Mouse (Mus musculus): ENCODE measurements around the gene Wdr1. TPM values are rescaled to one million over a fixed set of nuclear protein-coding genes. Genes with fewer than 3 reads are reported as not detected.
"Not testable (repeated sequence)": the region's sequence is repeated elsewhere in the genome, so short reads cannot be mapped to it uniquely, and the experiment has no call there.

Gene Wdr1
- polyA plus RNA-seq, 1 experiment from 2014 or later: 173 TPM

GRCm38 (mm10) chr5:38480822-38481707, 82.0 kb downstream of the Wdr1 start:
- Histone ChIP-seq H3K9me3 (ENCODE audit: control insufficient read depth) (no peaks in the 10 kb centered on the region), H3K9ac (ENCODE audit: low read depth, low read length) (no peak overlapping the region), H3K36me3 (ENCODE audit: control insufficient read depth, insufficient read depth) (no peaks in the 10 kb centered on the region; the same call in 1 of the 2 replicates), H3K4me3 (ENCODE audit: low read depth, low read length) (peak overlapping the region; percentile 46; the same call in 1 of the 2 replicates), H3K27me3 (replicated peaks; ENCODE audit: control insufficient read depth, insufficient read depth, low read length) (no peaks in the 10 kb centered on the region), H3K4me2 (replicated peaks; ENCODE audit: low read depth) (peak overlapping the region; percentile 76), H3K27ac (ENCODE audit: low read depth, low read length) (0 out of 2 replicates have a peak overlapping the region, but pooled peaks have one; percentile 88), H3K4me1 (replicated peaks; ENCODE audit: control insufficient read depth, insufficient read depth, low read length) (no peaks in the 10 kb centered on the region)
- WGBS: 67% methylated on average over 10 of the region's 10 CpGs
- TF ChIP-seq CTCF (IDR thresholded peaks at IDR 0.05; ENCODE audit: low read depth): no peak
- ATAC-seq: no peak

- TF ChIP-seq CTCF (IDR thresholded peaks at IDR 0.05; ENCODE audit: low read depth): peak; percentile 26; the same call in 1 of the 2 replicates
- peak overlapping the region; percentile 46 for H3K4me3 ChIP-seq (ENCODE audit: low read depth, low read length)
- 8% methylated on average over 22 of the region's 22 CpGs for WGBS
- no peaks in the 10 kb centered on the region for H3K4me1 ChIP-seq (replicated peaks; ENCODE audit: control insufficient read depth, insufficient read depth, low read length)
- peak overlapping the region; percentile 76 for H3K4me2 ChIP-seq (replicated peaks; ENCODE audit: low read depth)
- H3K36me3 ChIP-seq (ENCODE audit: control insufficient read depth, insufficient read depth): no peaks in the 10 kb centered on the region; the same call in 1 of the 2 replicates
- peak; percentile 94 for ATAC-seq
- no peaks in the 10 kb centered on the region for H3K9me3 ChIP-seq (ENCODE audit: control insufficient read depth)
- H3K27ac ChIP-seq (ENCODE audit: low read depth, low read length): peak overlapping the region; percentile 88
- H3K27me3 ChIP-seq (replicated peaks; ENCODE audit: control insufficient read depth, insufficient read depth, low read length): no peaks in the 10 kb centered on the region
- peak overlapping the region; percentile 40 for H3K9ac ChIP-seq (ENCODE audit: low read depth, low read length)
These were observed 82.9 kb downstream of the Wdr1 start for GRCm38 (mm10) chr5:38479908-38480725.

GRCm38 (mm10) chr5:38479545-38479907, 83.5 kb downstream of the Wdr1 start:
- Histone ChIP-seq H3K4me2 (replicated peaks; ENCODE audit: low read depth) (peak overlapping the region; percentile 76), H3K27ac (ENCODE audit: low read depth, low read length) (peak overlapping the region; percentile 88), H3K4me3 (ENCODE audit: low read depth, low read length) (peak overlapping the region; percentile 46), H3K9ac (ENCODE audit: low read depth, low read length) (peak overlapping the region; percentile 40)
- not testable (repeated sequence) for H3K4me1 ChIP-seq (replicated peaks; ENCODE audit: control insufficient read depth, insufficient read depth, low read length); H3K27me3 ChIP-seq (replicated peaks; ENCODE audit: control insufficient read depth, insufficient read depth, low read length); H3K36me3 ChIP-seq (ENCODE audit: control insufficient read depth, insufficient read depth); H3K9me3 ChIP-seq (ENCODE audit: control insufficient read depth); ATAC-seq

GRCm38 (mm10) chr5:38479027-38479426, 84.0 kb downstream of the Wdr1 start:
- Histone ChIP-seq H3K4me1 (replicated peaks; ENCODE audit: control insufficient read depth, insufficient read depth, low read length) (no peaks in the 10 kb centered on the region), H3K27ac (ENCODE audit: low read depth, low read length) (peak overlapping the region; percentile 88), H3K27me3 (replicated peaks; ENCODE audit: control insufficient read depth, insufficient read depth, low read length) (no peaks in the 10 kb centered on the region), H3K4me3 (ENCODE audit: low read depth, low read length) (peak overlapping the region; percentile 46; the same call in 1 of the 2 replicates), H3K4me2 (replicated peaks; ENCODE audit: low read depth) (peak overlapping the region; percentile 76), H3K9me3 (ENCODE audit: control insufficient read depth) (no peaks in the 10 kb centered on the region), H3K9ac (ENCODE audit: low read depth, low read length) (no peak overlapping the region), H3K36me3 (ENCODE audit: control insufficient read depth, insufficient read depth) (no peaks in the 10 kb centered on the region; the same call in 1 of the 2 replicates)
- no peak for TF ChIP-seq CTCF (IDR thresholded peaks at IDR 0.05; ENCODE audit: low read depth)
- 16% methylated on average over 4 of the region's 4 CpGs for WGBS
- peak; percentile 44; the same call in 1 of the 2 replicates for ATAC-seq

GRCm38 (mm10) chr5:38477731-38478445, 85.1 kb downstream of the Wdr1 start:
- H3K4me2 ChIP-seq (replicated peaks; ENCODE audit: low read depth): no peak overlapping the region
- H3K27me3 ChIP-seq (replicated peaks; ENCODE audit: control insufficient read depth, insufficient read depth, low read length): no peaks in the 10 kb centered on the region
- no peaks in the 10 kb centered on the region for H3K9me3 ChIP-seq (ENCODE audit: control insufficient read depth)
- ATAC-seq: no peak
- no peak overlapping the region for H3K27ac ChIP-seq (ENCODE audit: low read depth, low read length)
- H3K36me3 ChIP-seq (ENCODE audit: control insufficient read depth, insufficient read depth): no peaks in the 10 kb centered on the region; the same call in 1 of the 2 replicates
- H3K4me3 ChIP-seq (ENCODE audit: low read depth, low read length): no peak overlapping the region
- WGBS: 81% methylated on average over 7 of the region's 7 CpGs
- no peaks in the 10 kb centered on the region for H3K4me1 ChIP-seq (replicated peaks; ENCODE audit: control insufficient read depth, insufficient read depth, low read length)
- no peak for TF ChIP-seq CTCF (IDR thresholded peaks at IDR 0.05; ENCODE audit: low read depth)
- no peak overlapping the region for H3K9ac ChIP-seq (ENCODE audit: low read depth, low read length)
